Mouse (Mus musculus) ES-Bruce4 (cell line): Measurements from ENCODE around the gene Katnal1.

Source experiments
- CTCF ChIP-seq: IDR thresholded peaks from one replicate; pipeline ENCODE4 v1.8.1; 2011; ENCODE audit warnings: low read depth, low read length
- EP300 ChIP-seq: IDR thresholded peaks from 2 replicates; pipeline ENCODE4 v1.6.1; 2011; ENCODE audit warnings: low read depth, low read length; ENCODE audit not compliant: insufficient read depth

GRCm38 (mm10) chr5:148972167-148972566 lies 43.0 kb upstream of the Katnal1 start:
- TF ChIP-seq CTCF (no peak), EP300 (no peak)
